Mouse (Mus musculus): ENCODE data around the gene Grb2.

Gene Grb2

DNA sequence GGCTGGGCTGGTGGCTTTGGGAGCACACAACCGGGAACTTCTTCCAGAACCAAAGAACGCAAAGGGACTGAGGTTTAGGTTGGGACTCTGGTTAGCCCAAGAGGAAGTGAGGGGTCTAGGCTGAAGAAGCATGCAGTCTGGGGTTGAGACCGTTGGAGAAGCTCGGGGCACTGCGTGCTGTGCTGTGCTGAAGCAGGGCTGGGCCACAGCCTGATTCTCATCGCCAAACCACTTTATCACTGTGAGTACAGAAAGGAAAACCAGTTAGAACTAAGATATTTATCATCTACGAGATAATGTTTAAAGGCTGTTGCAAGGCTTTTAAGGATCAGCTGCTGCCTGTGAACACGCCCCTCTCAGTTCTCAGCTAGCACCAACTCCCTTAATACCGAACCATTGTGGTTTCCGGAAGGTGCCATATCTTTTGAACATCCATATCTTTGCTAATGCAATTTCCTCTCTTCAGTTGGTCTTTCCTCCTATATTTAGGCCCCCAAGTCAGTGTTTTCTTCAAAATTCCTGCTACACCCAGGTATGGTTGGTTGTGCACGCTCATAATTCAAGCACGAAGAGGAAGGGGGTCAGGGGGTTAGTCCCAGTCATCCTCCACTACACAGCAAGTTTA, 4.4 kb upstream of the Grb2 start:
- DNase-seq (ENCODE audit: low read depth, low spot score): no peak

DNA sequence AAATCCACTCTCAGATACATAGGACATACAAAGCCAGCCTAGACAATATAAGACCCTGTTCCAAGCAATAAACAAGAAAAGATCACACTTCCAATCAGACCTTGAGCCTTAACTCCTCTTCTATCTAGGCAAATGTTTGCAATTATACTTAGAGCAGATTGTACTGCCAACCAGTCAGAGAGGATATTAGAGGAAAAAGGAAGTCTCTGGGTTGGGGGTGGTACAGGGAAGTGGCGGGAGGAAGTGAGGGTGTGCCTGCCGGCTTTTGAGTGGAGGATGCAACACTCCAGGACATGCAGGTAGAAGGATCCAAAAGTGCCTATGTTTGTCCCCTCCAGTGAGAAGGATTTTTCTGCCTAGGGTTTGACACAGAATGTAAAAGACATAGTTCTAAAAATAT, 3.9 kb upstream of the Grb2 start:
- no peak for DNase-seq (ENCODE audit: low read depth, low spot score)

DNA sequence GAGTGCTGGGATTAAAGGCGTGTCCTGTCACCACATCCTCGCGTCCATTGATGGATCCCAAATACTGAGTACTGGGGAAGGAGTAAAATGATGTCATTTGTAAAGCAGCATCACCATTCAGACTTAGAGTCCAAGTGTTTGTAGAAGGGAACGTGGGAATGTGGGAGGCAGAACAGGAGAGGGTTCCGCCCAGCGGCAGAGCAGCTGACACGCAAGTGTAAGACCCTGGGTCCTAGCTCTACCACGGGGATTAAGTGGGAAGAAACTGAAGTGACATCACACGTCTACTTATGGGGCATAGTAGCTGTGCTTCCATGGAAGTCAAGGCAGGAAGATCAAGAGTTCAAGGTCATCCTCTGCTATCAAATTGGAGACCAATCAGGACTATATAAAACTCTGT, 2.7 kb upstream of the Grb2 start:
- peak; percentile 56 for DNase-seq (ENCODE audit: low read depth, low spot score)

DNA sequence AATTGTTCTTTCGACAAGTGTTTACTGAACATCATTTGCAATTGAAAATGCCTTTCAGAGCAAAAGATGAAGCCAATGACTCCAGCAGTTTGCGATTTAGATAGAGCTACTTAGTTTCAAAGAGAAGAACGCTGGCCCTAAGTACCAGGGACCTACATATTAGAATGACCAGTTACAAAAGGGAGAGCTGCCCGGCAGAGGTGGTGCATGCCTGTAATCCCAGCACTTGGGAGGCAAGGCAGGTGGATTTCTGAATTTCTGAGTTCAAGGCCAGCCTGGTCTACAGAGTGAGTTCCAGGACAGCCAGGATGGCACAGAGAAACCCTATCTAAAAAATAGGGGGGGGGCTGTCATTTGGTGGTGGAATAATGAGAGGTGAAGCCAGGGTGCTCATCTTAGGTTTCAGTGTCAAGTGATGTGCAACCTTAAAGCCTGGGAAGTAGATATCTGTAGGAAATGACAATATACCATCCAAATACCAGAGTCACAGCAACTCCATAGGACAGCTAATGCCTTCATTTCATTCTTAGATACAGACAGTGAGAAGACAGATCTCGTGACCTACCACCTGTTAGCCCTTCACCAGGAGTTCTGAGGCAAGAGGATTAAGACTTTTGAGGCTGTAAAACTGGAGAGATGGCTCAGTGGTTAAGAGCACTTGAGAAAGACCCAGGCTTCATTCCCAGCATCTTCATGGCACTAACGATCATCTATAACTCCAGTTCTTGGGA, 1.6 kb upstream of the Grb2 start:
- DNase-seq (ENCODE audit: low read depth, low spot score): no peak

DNA sequence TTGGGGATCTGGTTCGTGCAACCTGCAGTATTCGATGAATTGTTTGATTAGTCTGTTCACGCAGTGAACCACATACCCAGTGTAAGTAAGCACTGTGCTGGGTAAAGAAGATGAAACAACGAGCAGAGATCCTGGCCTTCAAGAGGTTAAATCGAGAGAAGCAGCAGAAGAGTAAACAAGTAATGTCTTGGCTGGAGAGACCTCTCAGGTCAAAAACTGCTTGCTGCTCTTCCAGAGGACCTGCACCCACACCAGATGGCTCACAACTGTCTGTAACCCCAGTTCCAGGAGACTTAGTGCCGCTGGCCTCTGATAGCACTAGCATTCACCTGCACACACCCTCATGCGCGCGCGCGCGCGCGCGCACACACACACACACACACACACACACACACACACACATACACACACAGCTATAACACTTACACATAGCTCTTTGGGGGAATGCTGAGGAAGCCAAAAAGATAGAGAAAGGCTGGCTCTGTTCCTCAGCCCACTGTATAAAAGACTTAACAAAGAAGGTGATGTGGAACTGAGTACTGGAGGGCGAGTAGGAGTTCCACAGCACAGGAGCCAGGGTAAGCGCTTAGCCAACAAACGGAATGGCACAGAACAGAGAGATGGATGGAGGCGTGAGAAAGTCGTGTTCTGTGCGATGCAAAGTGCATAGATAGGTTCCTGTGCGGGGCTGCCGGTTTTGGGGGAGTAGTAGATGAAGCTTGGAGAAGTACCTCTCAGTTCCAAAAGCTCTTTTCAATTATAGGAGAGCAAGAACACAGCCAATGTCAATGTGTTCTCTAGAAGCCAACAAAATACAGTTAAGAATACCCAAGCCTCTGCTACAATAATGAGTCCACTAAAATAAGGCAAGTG, 795 bp upstream of the Grb2 start:
- peak; percentile 49 for DNase-seq (ENCODE audit: low read depth, low spot score)

DNA sequence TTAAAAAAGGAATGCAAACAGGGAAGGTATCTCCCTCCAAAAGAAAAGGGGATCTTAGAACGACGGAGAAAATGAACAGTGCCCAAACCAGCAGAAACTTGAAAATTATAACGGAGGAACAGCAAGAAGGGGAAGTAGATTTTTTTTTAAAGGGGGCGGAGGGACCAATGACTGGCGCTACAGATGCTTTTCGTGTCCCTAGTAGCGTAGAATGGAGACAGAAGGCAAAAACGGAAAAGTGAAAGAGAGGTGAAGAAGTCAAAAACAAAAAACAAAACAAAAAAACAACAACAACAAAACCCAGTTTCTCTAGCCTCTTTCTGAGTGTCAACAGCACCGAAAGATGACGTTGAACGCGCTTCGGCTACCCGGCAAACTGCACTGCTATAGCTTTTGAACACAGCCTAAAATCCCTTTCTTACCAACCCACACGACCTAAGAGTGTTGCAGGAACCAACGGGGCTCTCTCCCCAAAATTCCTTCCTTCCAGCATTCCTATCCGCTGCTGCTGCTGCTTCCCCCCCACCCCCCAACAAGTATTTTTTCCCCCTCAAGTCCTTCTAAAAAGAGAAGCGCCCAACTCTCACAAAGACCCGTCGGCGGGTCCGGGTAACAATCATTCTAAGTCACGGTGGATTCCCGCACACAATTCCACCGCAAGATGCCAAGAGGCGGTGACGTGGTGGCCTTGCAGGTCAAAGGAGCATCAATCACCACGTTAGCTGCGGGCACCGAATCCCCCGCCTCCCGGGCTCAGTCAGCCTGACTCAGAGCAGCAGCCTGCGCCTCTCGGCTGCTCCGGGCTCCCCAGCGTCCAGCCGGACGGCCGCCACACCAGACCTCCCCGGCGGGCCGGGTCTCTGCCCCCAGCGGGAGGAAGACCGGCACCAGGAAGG, 836 bp downstream of the Grb2 start:
- DNase-seq (ENCODE audit: low read depth, low spot score): peak; percentile 50

DNA sequence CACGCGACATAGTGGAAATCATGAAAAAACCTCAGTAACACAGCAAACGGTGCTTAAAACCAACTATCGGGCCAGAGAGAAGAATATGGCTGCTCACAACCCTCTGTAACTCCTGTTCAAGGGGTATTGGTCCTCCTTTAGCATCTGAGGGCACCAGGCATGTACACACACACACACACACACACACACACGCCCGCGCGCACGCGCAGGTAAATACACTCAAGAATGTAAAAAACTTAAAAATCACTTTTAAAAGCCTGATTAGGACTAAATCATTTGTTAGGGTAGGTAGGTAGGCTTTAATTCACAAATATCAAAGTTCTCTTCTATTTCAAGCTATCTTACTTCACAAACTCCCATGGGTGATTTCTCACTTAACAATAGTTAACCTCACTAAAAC, 1.8 kb downstream of the Grb2 start:
- DNase-seq (ENCODE audit: low read depth, low spot score): no peak

DNA sequence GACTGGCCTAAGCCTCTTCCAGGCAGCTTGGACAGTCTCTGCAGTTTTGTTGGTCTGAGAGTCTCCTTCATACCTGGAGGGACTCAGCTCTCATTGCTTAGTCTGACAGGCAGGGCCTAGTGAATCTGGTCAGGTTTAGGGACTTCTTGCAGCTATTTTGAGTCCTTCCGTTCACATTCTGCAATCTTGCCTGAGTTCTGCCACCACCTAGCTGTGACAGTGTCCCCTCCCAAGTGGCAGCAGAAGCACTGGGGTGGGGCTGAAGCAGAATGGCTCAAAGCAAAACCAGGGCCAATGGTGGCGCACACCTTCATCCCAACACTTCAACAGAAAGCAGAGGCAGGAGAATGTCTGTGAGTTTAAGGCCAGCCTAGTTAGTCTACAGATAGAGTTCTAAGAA, 2.8 kb downstream of the Grb2 start:
- no peak for DNase-seq (ENCODE audit: low read depth, low spot score)

DNA sequence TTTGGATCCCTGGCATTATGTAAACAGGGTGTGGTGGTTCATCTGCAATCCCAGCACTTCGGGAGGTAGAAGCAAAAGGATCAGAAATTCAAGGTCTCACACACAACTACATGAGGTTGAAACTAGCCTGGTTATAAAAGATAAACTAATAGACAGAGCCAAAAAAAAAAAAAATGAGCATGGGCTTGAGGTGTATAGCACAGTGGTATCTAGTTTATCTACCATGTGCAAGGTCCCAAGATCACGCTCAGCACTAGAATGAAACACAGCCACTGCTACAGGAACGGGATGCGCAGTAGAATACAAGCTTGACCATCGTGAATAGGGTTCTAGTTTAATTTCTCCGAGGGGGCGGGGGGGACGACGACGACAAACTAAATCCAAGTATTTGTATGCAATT, 3.7 kb downstream of the Grb2 start:
- DNase-seq (ENCODE audit: low read depth, low spot score): no peak

DNA sequence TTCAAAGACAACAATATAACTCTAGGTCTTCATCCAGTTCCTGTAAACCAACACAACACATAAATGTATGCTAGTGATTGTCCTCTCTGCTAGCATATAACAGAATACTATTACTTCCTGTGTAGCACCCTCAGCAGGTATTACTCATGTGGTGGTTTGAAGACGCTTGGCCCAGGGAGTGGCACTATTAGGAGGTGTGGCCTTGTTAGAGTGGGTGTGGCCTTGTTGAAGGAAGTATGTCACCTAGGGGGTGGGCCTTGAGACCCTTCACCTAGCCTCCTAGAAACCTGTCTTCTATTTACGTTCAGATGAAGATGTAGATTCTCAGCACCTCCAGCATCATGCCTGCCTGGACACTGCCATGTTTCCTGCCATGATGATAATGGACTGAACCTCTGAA, 4.9 kb downstream of the Grb2 start:
- DNase-seq (ENCODE audit: low read depth, low spot score): peak; percentile 61

DNA sequence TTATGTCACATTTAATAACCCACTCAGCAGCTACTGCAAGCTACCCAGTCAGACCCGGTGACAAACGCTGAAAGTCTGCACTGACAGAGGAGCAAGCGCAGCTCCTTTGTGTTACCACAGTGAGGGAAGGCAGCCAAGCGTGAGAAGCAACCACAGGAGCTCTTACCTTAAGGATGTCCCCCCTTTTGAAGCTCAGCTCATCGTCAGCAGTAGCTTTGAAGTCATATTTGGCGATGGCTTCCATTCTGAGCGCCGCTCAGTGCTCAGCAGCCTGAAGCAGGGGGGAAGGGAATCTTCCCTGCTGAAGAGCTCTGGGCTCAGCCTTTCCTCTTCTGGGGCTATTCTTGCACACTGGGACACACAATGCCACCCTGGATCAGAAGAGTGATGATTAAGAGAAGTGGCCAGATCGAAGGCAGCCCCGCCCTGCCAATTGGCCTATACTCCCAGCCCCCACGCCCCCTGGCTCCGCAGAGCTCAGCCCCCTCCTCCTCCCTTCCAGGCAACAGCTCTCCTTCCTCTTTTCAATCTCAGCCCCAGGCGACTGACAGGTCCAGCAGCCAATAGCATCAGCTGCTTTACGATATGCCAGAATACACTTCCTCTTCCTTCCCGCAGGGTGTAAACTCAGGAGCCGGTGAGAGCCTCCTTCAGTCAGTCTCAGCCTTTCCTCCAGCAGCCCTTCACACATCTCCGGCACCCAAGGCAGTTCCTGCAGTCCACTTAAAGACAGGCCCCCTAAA, 9.2 kb downstream of the Grb2 start:
- peak; percentile 98 for DNase-seq (ENCODE audit: low read depth, low spot score)

DNA sequence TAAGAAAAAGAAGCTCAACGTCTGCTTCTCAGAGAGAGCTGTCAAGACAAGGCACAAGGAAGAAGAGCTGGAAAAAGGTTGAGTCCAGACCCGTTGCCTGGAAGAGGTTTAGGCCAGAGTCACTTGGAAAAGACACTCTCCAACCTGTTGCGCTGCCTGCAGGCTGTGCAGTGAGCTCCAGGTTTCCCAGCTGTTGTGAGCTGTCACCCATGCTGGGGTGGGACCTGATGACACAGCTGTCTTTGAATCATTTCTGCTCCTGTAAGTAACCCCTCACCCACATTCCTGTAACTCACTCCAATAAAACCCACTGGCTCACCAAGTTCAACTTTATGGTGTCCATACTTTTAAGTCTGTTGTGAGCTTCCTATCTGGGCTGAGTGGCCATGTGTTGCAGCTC, 10.7 kb downstream of the Grb2 start:
- DNase-seq (ENCODE audit: low read depth, low spot score): no peak

DNA sequence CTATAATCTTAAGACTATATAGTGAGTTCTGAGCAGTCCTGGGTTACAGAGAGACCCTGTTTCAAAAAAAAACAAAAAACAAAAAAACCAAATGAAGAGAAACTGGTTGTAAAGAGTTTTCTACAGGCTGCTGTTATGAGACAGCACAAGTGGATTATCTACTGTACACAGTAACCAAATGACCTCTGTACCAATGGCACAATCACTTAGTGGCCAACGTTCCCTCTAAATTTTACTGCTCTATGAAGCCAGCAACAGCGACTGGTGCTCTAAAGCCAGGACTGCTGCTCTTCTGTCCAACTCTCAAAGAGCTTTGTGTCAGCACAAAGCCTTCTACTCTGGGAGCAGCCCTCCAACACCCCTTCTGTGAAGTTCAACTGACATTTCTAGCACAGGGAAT, 11.3 kb downstream of the Grb2 start:
- DNase-seq (ENCODE audit: low read depth, low spot score): no peak

DNA sequence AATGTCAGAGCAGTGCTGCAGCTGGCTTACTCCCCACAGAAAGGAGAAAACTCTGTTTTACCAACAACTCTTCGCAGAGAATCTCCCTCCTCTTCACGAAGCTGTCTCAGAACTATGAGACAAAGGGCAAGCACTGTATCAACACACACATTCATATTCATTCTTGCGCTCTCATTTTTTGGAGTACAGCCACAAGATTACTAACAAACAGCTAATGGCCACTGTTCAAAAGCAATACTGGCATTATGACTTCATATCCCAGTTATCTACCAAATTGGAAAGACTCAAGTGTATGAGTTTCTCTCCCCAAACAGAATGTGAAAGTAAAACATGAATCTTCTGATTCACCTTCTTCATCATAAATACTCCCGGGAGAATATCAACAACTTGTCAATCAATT, 11.9 kb downstream of the Grb2 start:
- no peak for DNase-seq (ENCODE audit: low read depth, low spot score)

DNA sequence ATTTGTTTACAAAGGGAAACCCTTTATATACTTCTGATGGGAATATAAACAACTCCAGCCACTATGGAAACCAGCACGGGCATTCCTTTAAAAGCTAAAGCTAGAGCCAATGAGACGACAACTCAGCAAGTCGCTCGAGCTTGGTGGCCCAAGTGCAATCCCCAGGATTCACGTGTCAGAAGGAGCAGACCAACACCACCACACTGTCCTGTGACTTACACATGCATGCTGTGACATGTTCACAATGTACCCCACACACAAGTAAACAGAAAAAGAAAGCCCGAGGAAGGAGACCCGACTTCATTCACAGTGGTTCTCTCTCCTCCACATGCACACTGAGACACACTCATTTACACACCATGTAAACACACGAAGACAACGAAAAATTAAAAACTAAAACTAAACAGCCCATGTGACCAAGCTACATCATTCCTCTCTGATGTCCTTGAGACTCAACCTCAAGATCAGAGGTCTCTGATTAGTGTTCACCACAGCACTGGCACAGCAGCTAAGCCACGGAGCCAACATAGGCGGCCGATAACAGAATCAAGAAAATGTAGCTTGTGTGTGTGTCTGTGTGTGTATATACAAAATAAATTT, 14.3 kb downstream of the Grb2 start:
- no peak for DNase-seq (ENCODE audit: low read depth, low spot score)

DNA sequence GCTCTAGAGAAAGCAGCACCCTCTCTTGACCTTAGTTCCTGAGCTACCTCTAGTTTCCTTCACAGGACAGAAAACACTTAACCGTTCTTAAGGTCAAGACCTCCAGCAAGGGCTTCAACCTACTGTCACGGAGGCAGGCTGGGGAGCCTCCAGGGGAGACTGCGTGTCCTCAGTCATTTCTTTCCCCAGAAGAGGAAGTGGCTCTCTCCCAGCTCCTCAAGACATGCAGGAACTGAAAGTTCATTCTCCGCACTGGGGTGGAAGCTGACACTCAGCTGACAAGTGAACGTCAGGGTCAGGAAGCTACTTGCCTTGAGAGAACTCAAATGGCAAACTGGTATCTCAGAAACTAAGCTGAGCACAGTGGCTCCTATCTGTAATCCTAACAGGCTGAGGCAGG, 15.6 kb downstream of the Grb2 start:
- no peak for DNase-seq (ENCODE audit: low read depth, low spot score)

DNA sequence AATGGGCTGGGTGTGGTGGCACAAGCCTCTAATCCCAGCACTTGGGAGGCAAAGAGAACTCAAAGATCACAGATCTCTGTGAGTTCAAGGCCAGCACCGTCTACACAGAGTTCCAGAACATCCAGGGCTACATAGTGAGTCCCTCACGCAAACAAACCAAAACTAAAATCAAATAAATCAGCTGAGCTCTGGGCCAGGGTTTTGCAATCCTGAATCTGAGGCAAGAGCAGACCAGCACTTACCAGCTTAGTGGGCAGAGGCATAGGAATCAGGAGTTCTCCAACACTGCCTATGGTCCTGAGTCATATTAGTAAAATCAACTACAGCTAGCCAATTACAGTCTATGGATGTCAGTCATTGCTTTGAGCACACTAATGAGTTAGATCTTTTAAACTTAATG, 16.4 kb downstream of the Grb2 start:
- DNase-seq (ENCODE audit: low read depth, low spot score): no peak

DNA sequence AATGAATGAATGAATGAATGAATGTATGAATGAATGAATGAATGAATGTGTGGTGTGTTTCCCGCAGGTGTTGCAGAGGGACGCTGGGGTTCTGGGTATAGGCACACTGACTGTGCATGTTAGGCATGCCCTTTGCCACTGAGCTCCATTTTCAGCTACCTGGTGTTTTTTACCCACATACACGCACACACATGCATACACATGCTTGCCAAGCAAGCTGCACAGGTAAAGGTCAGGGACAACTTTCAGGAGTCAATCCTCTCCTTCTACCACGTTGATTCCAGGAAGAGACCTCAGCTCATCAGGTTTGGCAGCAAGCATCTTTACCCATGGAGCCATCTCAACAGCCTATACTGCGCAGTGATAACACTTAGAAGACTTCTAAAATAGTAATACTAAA, 16.9 kb downstream of the Grb2 start:
- no peak for DNase-seq (ENCODE audit: low read depth, low spot score)

DNA sequence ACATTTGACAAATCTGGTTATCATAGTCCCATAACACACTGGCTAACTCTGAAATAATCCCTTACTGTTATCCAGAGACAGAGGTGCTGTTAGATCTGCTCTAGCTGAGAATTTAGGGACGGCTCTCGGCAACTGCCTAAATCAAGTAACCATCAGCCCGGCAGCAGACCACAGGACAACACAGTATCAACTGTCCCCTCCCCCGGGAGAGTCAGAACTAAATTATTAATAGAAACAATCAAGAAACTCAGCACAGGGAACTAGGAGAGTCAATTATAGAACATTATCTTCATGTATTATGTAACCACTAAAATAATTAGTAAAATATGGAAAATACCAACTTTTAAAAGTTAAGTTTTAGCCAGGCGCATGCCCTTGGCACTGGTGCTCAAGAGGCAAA, 17.4 kb downstream of the Grb2 start:
- no peak for DNase-seq (ENCODE audit: low read depth, low spot score)

DNA sequence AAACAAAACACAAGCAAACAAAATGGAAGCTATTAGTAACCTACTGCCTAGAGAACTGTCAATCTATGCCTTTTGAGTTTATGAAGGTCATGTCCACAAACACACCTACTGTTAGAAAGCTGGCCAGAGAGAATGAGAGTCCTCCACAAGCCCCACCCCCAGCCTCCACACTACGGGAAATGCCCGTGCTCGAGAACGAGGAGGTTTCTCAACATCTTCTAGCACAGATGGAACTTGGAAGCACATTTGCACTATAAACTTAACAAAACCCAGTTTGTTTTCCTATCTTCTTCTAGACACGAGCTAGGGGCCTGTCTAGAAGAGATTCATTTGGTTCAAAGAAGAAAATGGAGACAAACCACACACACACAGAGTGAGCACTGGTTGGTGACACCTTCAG, 18.0 kb downstream of the Grb2 start:
- no peak for DNase-seq (ENCODE audit: low read depth, low spot score)

All from R1 (cell line).